Mouse (Mus musculus) lung, embryonic 16.5 days (tissue): ENCODE data around the gene Timp3. TPM values are rescaled to one million over a fixed set of nuclear protein-coding genes. Genes with fewer than 3 reads are reported as not detected.

Experiments used
- ATAC-seq: fragments of 200-750 bp; cut with Nextera tagmentation; 2 replicates; pipeline ENCODE4 v1.8.0; 2017; ENCODE audit warnings: low read depth, mild to moderate bottlenecking, moderate library complexity
- H3K27ac ChIP-seq: fragments of 300-500 bp; sonication (generic); 2 replicates; pipeline ENCODE4 v1.5.1; 2014; ENCODE audit warnings: mild to moderate bottlenecking, control low read depth, low read length
- H3K27me3 ChIP-seq: fragments of 300-500 bp; sonication (generic); 2 replicates; pipeline ENCODE4 v1.6.1; 2014; ENCODE audit warnings: low read depth, low read length, mixed read lengths; ENCODE audit not compliant: control insufficient read depth, insufficient read depth
- H3K36me3 ChIP-seq: fragments of 300-500 bp; sonication (generic); 2 replicates; pipeline ENCODE4 v1.6.1; 2014; ENCODE audit warnings: low read length; ENCODE audit not compliant: control insufficient read depth, insufficient read depth
- H3K4me1 ChIP-seq: fragments of 300-500 bp; sonication (generic); replicated peaks from 2 replicates; pipeline ENCODE4 v1.6.1; 2014; ENCODE audit warnings: low read length, mixed read lengths; ENCODE audit not compliant: control insufficient read depth, insufficient read depth
- H3K4me2 ChIP-seq: fragments of 300-500 bp; sonication (generic); 2 replicates; pipeline ENCODE4 v1.6.1; 2014; ENCODE audit warnings: low read depth, low read length, control low read depth
- H3K4me3 ChIP-seq: fragments of 300-500 bp; sonication (generic); 2 replicates; pipeline ENCODE4 v1.5.1; 2014; ENCODE audit warnings: mild to moderate bottlenecking, low read length, control low read depth
- H3K9ac ChIP-seq: fragments of 300-500 bp; sonication (generic); 2 replicates; pipeline ENCODE4 v1.6.1; 2014; ENCODE audit warnings: low read length, control low read depth
- H3K9me3 ChIP-seq: fragments of 300-500 bp; sonication (generic); 2 replicates; pipeline ENCODE4 v1.6.1; 2016; ENCODE audit warnings: low read length; ENCODE audit not compliant: control insufficient read depth
- WGBS: fragments of 180-500 bp; shearing (Covaris S2); extraction: QIAGEN DNeasy Blood & Tissue Kit; methylation state at CpG from one replicate; pipeline ENCODE4 v1.1.7; 2014; 5-methylcytosine and 5-hydroxymethylcytosine counted together
- polyA plus RNA-seq: library from polyadenylated mRNA; unstranded; fragments of >200 nt; fragmentation: Nextera tagmentation; extraction: Ambion mirVana; gene quantifications from 2 replicates; pipeline ENCODE4 v1.2.1, GENCODE M21; 2015

Timp3 gene
- polyA plus RNA-seq, 1 experiment from 2014 or later, result 90.5 TPM

- H3K4me3 ChIP-seq, result peak overlapping the region; percentile 83
- H3K27ac ChIP-seq, result peak overlapping the region; percentile 95
- ATAC-seq, result peak; percentile 45
- peaks cover 18% of the 10 kb centered on the region for H3K4me1 ChIP-seq
- no peaks in the 10 kb centered on the region for H3K27me3 ChIP-seq
- H3K9me3 ChIP-seq, result no peaks in the 10 kb centered on the region
- 14% methylated on average over 8 of the region's 8 CpGs for WGBS
- no peaks in the 10 kb centered on the region; the same call in 1 of the 2 replicates for H3K36me3 ChIP-seq
- peak overlapping the region; percentile 92; the same call in 1 of the 2 replicates for H3K9ac ChIP-seq
- peak overlapping the region; percentile 94 for H3K4me2 ChIP-seq
These were observed 2.8 kb downstream of the Timp3 start for GRCm38 (mm10) chr10:86302761-86303494.

- H3K27me3 ChIP-seq, result no peaks in the 10 kb centered on the region
- H3K4me1 ChIP-seq, result peaks cover 18% of the 10 kb centered on the region
- H3K4me2 ChIP-seq, result peak overlapping the region; percentile 94
- H3K4me3 ChIP-seq, result peak overlapping the region; percentile 83
- ATAC-seq, result no peak
- WGBS, result 63% methylated on average over 2 of the region's 2 CpGs
- no peak overlapping the region for H3K9ac ChIP-seq
- no peaks in the 10 kb centered on the region for H3K9me3 ChIP-seq
- H3K27ac ChIP-seq, result peak overlapping the region; percentile 32; the same call in 1 of the 2 replicates
- H3K36me3 ChIP-seq, result no peaks in the 10 kb centered on the region; the same call in 1 of the 2 replicates
These were observed 3.3 kb downstream of the Timp3 start for GRCm38 (mm10) chr10:86303495-86303876.

- ATAC-seq, result no peak
- WGBS, result 19% methylated on average over 2 of the region's 2 CpGs
- H3K27ac ChIP-seq, result no peak overlapping the region
These were observed 4.4 kb downstream of the Timp3 start for GRCm38 (mm10) chr10:86304583-86304982.

GRCm38 (mm10) chr10:86307235-86307634 lies 7.1 kb downstream of the Timp3 start:
- Histone ChIP-seq H3K27ac (no peak overlapping the region), H3K36me3 (no peaks in the 10 kb centered on the region; the same call in 1 of the 2 replicates), H3K9ac (no peak overlapping the region), H3K27me3 (no peaks in the 10 kb centered on the region), H3K9me3 (no peaks in the 10 kb centered on the region), H3K4me2 (no peak overlapping the region), H3K4me3 (no peak overlapping the region), H3K4me1 (peaks cover 22% of the 10 kb centered on the region)
- 90% methylated on average over 4 of the region's 4 CpGs for WGBS
- no peak for ATAC-seq

More at GRCm38 (mm10) chr10:86304583-86304982, 4.4 kb downstream of the Timp3 start:
- Histone ChIP-seq H3K36me3 (no peaks in the 10 kb centered on the region; the same call in 1 of the 2 replicates), H3K27me3 (no peaks in the 10 kb centered on the region), H3K9ac (no peak overlapping the region), H3K4me3 (no peak overlapping the region), H3K9me3 (no peaks in the 10 kb centered on the region), H3K4me1 (peaks cover 18% of the 10 kb centered on the region), H3K4me2 (no peak overlapping the region)

GRCm38 (mm10) chr10:86310527-86310926 lies 10.4 kb downstream of the Timp3 start:
- H3K36me3 ChIP-seq, result no peaks in the 10 kb centered on the region; the same call in 1 of the 2 replicates
- 20% methylated on average over 6 of the region's 6 CpGs for WGBS
- H3K27ac ChIP-seq, result 0 out of 2 replicates have a peak overlapping the region, but pooled peaks have one; percentile 7
- peaks cover 12% of the 10 kb centered on the region for H3K4me1 ChIP-seq
- no peaks in the 10 kb centered on the region for H3K27me3 ChIP-seq
- peak; percentile 96 for ATAC-seq
- no peak overlapping the region for H3K4me2 ChIP-seq
- H3K9me3 ChIP-seq, result no peaks in the 10 kb centered on the region
- no peak overlapping the region for H3K4me3 ChIP-seq
- no peak overlapping the region for H3K9ac ChIP-seq

GRCm38 (mm10) chr10:86312976-86313375 lies 12.8 kb downstream of the Timp3 start:
- ATAC-seq, result no peak
- H3K36me3 ChIP-seq, result no peaks in the 10 kb centered on the region
- no peak overlapping the region for H3K9ac ChIP-seq
- H3K4me3 ChIP-seq, result no peak overlapping the region
- H3K27me3 ChIP-seq, result no peaks in the 10 kb centered on the region
- H3K4me2 ChIP-seq, result no peak overlapping the region
- no peak overlapping the region for H3K27ac ChIP-seq
- WGBS, result 79% methylated on average over 3 of the region's 3 CpGs
- peaks cover 12% of the 10 kb centered on the region for H3K4me1 ChIP-seq
- H3K9me3 ChIP-seq, result no peaks in the 10 kb centered on the region

- no peaks in the 10 kb centered on the region for H3K27me3 ChIP-seq
- no peak overlapping the region for H3K4me2 ChIP-seq
- H3K36me3 ChIP-seq, result no peaks in the 10 kb centered on the region
- H3K4me1 ChIP-seq, result peaks cover 12% of the 10 kb centered on the region
- 64% methylated on average over 1 of the region's 1 CpGs for WGBS
- H3K9me3 ChIP-seq, result no peaks in the 10 kb centered on the region
- no peak overlapping the region for H3K9ac ChIP-seq
- no peak overlapping the region for H3K27ac ChIP-seq
- no peak for ATAC-seq
- no peak overlapping the region for H3K4me3 ChIP-seq
These were observed 13.3 kb downstream of the Timp3 start for GRCm38 (mm10) chr10:86313448-86313847.

GRCm38 (mm10) chr10:86315513-86315912 lies 15.3 kb downstream of the Timp3 start:
- ATAC-seq, result no peak
- Histone ChIP-seq H3K4me3 (no peak overlapping the region), H3K4me2 (no peak overlapping the region), H3K9me3 (no peaks in the 10 kb centered on the region), H3K9ac (no peak overlapping the region), H3K27me3 (no peaks in the 10 kb centered on the region), H3K4me1 (peaks cover 10% of the 10 kb centered on the region), H3K27ac (no peak overlapping the region), H3K36me3 (no peaks in the 10 kb centered on the region)
- 45% methylated on average over 3 of the region's 3 CpGs for WGBS

- no peaks in the 10 kb centered on the region for H3K36me3 ChIP-seq
- no peaks in the 10 kb centered on the region for H3K27me3 ChIP-seq
- H3K27ac ChIP-seq, result no peak overlapping the region
- no peaks in the 10 kb centered on the region for H3K9me3 ChIP-seq
- H3K4me2 ChIP-seq, result no peak overlapping the region
- peaks cover 6% of the 10 kb centered on the region for H3K4me1 ChIP-seq
- ATAC-seq, result no peak
- no peak overlapping the region for H3K9ac ChIP-seq
- H3K4me3 ChIP-seq, result no peak overlapping the region
- 81% methylated on average over 7 of the region's 7 CpGs for WGBS
These were observed 17.5 kb downstream of the Timp3 start for GRCm38 (mm10) chr10:86317633-86318032.
